Mouse (Mus musculus) MEL (cell line): Measurements from ENCODE around the gene Bbs5.

Experiments
- CTCF ChIP-seq, 3 experiments: IDR thresholded peaks in 2 of 3; conservative IDR thresholded peaks in 1 of 3; 2 replicates each; pipeline ENCODE4 v1.5.1; 2011 to 2012; ENCODE audit warnings: low read length in 3 of 3, low read depth in 2 of 3, mild to moderate bottlenecking in 2 of 3, improper control_type of control experiment in 1 of 3, inconsistent platforms in 1 of 3, mixed read lengths in 1 of 3, moderate library complexity in 1 of 3; ENCODE audit not compliant: control insufficient read depth in 1 of 3, insufficient read depth in 1 of 3, poor library complexity in 1 of 3, severe bottlenecking in 1 of 3
- ETS1 ChIP-seq: IDR thresholded peaks from 2 replicates; pipeline ENCODE4 v1.6.1; 2012; ENCODE audit warnings: low read depth, mild to moderate bottlenecking, inconsistent platforms, low read length, improper control_type of control experiment, moderate library complexity
- MXI1 ChIP-seq: IDR thresholded peaks from 2 replicates; pipeline ENCODE4 v1.6.1; 2011; ENCODE audit warnings: mild to moderate bottlenecking, low read depth, low read length, improper control_type of control experiment
- POLR2A ChIP-seq, 2 experiments: IDR thresholded peaks; 2 replicates each; pipeline ENCODE4 v1.6.1; 2011 to 2012; ENCODE audit warnings: low read length in 2 of 2, mild to moderate bottlenecking in 2 of 2, control low read depth in 1 of 2, improper control_type of control experiment in 1 of 2, low read depth in 1 of 2, moderate library complexity in 1 of 2; ENCODE audit not compliant: control insufficient read depth in 1 of 2, insufficient read depth in 1 of 2, poor library complexity in 1 of 2
- USF2 ChIP-seq, 2 experiments: IDR thresholded peaks; 2 replicates each; pipeline ENCODE4 v1.6.1; 2011 to 2012; ENCODE audit warnings: improper control_type of control experiment in 2 of 2, low read length in 2 of 2, borderline replicate concordance in 1 of 2, inconsistent platforms in 1 of 2, low read depth in 1 of 2, mild to moderate bottlenecking in 1 of 2; ENCODE audit not compliant: insufficient read depth in 1 of 2
- ZMIZ1 ChIP-seq: IDR thresholded peaks from 2 replicates; pipeline ENCODE4 v1.6.1; 2012; ENCODE audit warnings: low read depth, mild to moderate bottlenecking, inconsistent platforms, low read length, improper control_type of control experiment, moderate library complexity

DNA sequence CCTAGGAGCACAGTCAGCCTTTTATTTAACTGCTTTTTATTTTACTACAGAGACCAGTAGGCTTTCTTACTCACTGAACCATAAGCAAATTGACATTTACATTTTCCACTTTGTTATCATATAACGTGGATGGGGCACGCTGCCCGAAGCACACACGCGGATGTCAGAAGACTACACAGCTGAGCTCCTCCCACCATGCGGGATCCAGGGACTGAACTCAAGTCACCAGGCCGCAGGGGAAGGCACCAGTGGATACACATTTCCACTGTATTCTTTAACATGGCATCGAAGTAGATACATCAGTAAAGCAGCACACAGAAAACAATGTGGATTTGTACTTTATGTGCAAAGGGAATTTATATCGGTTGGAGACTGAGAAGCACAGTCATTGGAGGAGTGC is 28.3 kb downstream of the Bbs5 start:
- TF ChIP-seq CTCF (IDR thresholded peaks at IDR 0.05 in 2 of 3, conservative IDR thresholded peaks at IDR 0.05 in 1 of 3; ENCODE audit: control insufficient read depth in 1 of 3, insufficient read depth in 1 of 3, low read depth in 2 of 3, low read length in 3 of 3, poor library complexity in 1 of 3, severe bottlenecking in 1 of 3) = no peak
- no peak for TF ChIP-seq USF2 (IDR thresholded peaks at IDR 0.05; ENCODE audit: borderline replicate concordance in 1 of 2, insufficient read depth in 1 of 2, low read depth in 1 of 2, low read length in 2 of 2)
- TF ChIP-seq ETS1 = no peak
- TF ChIP-seq MXI1 = no peak
- TF ChIP-seq ZMIZ1 = no peak
- no peak for TF ChIP-seq POLR2A (IDR thresholded peaks at IDR 0.05; ENCODE audit: control insufficient read depth in 1 of 2, insufficient read depth in 1 of 2, low read depth in 1 of 2, low read length in 2 of 2, poor library complexity in 1 of 2)
